Mouse (Mus musculus) bone marrow, adult 2 months (tissue): ENCODE measurements around the gene Ccnd2.

ENCODE experiments used
- CTCF ChIP-seq: fragments of 200-500 bp; IDR thresholded peaks from 2 replicates; pipeline ENCODE4 v1.5.1; 2011; ENCODE audit warnings: low read length, control low read depth; ENCODE audit not compliant: control insufficient read depth, insufficient read depth
- POLR2A ChIP-seq: fragments of 200-500 bp; IDR thresholded peaks from 2 replicates; pipeline ENCODE4 v1.6.1; 2011; ENCODE audit warnings: low read depth, mild to moderate bottlenecking, control low read depth, low read length, borderline replicate concordance; ENCODE audit not compliant: control insufficient read depth

DNA sequence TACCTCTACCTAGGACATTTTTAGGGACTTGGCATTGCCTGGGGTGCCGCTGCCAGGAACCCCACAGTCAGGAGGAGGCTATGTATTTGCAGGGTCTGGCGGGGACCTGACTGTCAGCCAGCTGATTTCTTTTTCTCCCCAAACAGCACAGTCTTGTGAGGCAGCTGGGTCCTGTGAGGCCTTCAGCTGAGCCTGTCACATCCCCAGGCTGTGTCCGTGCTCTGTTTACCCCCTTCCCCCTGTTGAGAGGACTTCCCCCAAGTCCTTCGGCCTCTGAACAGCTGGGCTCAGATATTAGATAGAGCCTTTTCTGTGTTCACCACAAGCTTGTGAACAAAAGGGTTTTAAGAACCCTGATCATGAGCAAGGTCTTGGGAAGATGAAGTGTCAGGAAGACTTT lies 25.4 kb upstream of the Ccnd2 start:
- TF ChIP-seq POLR2A: no peak
- TF ChIP-seq CTCF: no peak
